Mouse (Mus musculus) liver, embryonic 13.5 days (tissue): ENCODE measurements around the gene Faf2. TPM values are rescaled to one million over a fixed set of nuclear protein-coding genes. Genes with fewer than 3 reads are reported as not detected.

Experiments
- ATAC-seq: fragments of 200-750 bp; cut with Nextera tagmentation; 2 replicates; pipeline ENCODE4 v1.8.0; 2017; ENCODE audit warnings: low read depth, mild to moderate bottlenecking, moderate number of reproducible peaks, moderate library complexity
- DNase-seq: peaks from one replicate; pipeline ENCODE4 v3.0.0; 2022
- H3K27ac ChIP-seq: fragments of 300-500 bp; sonication (generic); 2 replicates; pipeline ENCODE4 v1.5.1; 2015; ENCODE audit warnings: moderate library complexity, mild to moderate bottlenecking, inconsistent platforms
- H3K27me3 ChIP-seq: fragments of 300-500 bp; sonication (generic); 2 replicates; pipeline ENCODE4 v1.6.1; 2015; ENCODE audit warnings: mild to moderate bottlenecking, inconsistent platforms
- H3K36me3 ChIP-seq: fragments of 300-500 bp; sonication (generic); 2 replicates; pipeline ENCODE4 v1.6.1; 2015; ENCODE audit warnings: mild to moderate bottlenecking, inconsistent platforms
- H3K4me1 ChIP-seq: fragments of 300-500 bp; sonication (generic); replicated peaks from 2 replicates; pipeline ENCODE4 v1.6.1; 2015; ENCODE audit warnings: inconsistent platforms
- H3K4me2 ChIP-seq: fragments of 300-500 bp; sonication (generic); 2 replicates; pipeline ENCODE4 v1.6.1; 2015; ENCODE audit warnings: inconsistent platforms, mild to moderate bottlenecking, moderate library complexity
- H3K4me3 ChIP-seq: fragments of 300-500 bp; sonication (generic); replicated peaks from 2 replicates; pipeline ENCODE4 v1.5.1; 2015; ENCODE audit warnings: mild to moderate bottlenecking, inconsistent platforms
- H3K9ac ChIP-seq: fragments of 300-500 bp; sonication (generic); 2 replicates; pipeline ENCODE4 v1.6.1; 2015; ENCODE audit warnings: mild to moderate bottlenecking, inconsistent platforms
- H3K9me3 ChIP-seq: fragments of 300-500 bp; sonication (generic); replicated peaks from 2 replicates; pipeline ENCODE4 v1.6.1; 2016; ENCODE audit warnings: inconsistent platforms
- WGBS: fragments of 180-500 bp; shearing (Covaris S2); methylation state at CpG from one replicate; pipeline ENCODE4 v1.1.7; 2015; ENCODE audit not compliant: insufficient replicate concordance; 5-methylcytosine and 5-hydroxymethylcytosine counted together
- polyA plus RNA-seq: library from polyadenylated mRNA; unstranded; fragments of >200 nt; fragmentation: Nextera tagmentation; extraction: Ambion mirVana; gene quantifications from 2 replicates; pipeline ENCODE4 v1.2.1, GENCODE M21; 2015

Gene Faf2
- polyA plus RNA-seq, 1 experiment from 2014 or later, result 30.5 TPM

DNA sequence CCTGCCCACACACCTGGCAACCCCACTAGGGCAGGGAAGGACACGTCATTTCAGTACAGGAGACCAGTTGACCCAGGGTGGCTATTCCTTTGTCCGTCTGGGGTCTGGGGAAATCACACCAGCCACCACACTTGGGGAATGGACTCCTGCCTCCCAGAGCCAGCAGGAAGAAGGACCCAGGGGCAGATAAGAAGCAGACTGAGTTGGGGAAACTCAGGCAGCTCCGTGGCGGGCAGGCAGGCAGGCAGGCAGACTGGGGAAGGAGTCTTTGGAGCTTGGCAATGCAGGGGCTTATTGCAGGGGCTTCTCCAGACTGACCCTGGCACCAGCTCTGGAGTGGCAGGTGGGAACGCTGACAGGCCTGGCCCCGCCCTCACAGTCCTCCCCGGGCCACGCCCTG lies 59.7 kb downstream of the Faf2 start:
- Histone ChIP-seq H3K4me3 (peak overlapping the region; percentile 58), H3K27me3 (no peaks in the 10 kb centered on the region), H3K9ac (peak overlapping the region; percentile 76), H3K9me3 (no peaks in the 10 kb centered on the region), H3K4me1 (peaks cover 72% of the 10 kb centered on the region), H3K36me3 (peaks cover 63% of the 10 kb centered on the region), H3K4me2 (peak overlapping the region; percentile 74), H3K27ac (peak overlapping the region; percentile 97)
- WGBS, result 33% methylated on average over 8 of the region's 8 CpGs
- ATAC-seq, result no peak
- DNase-seq, result peak; percentile 43

DNA sequence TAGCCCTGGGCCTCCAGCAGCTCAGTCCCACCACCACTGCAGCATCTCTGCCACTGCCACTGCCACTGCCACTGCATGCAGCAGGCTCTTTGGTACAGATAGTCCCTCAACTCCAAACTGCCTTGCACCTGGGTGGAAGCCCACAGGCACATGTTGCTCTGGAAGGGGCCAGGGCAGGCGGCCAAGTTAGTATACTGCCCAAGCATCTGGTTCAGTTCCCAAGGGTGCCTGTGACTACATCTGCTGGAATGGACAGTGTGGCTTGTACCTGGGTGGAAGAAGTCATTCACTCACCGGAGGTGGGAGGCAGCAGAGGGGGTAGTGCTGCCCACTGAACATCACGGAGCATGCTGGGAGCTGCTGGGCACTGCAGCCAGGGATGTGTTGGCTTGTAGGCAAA lies 61.7 kb downstream of the Faf2 start:
- DNase-seq (no peak), ATAC-seq (no peak)
- Histone ChIP-seq H3K4me3 (no peak overlapping the region), H3K27me3 (no peaks in the 10 kb centered on the region), H3K9ac (no peak overlapping the region), H3K36me3 (peaks cover 63% of the 10 kb centered on the region), H3K27ac (peak overlapping the region; percentile 75; the same call in 1 of the 2 replicates), H3K9me3 (no peaks in the 10 kb centered on the region), H3K4me1 (peaks cover 83% of the 10 kb centered on the region), H3K4me2 (no peak overlapping the region)
- WGBS, result 92% methylated on average over 3 of the region's 3 CpGs

DNA sequence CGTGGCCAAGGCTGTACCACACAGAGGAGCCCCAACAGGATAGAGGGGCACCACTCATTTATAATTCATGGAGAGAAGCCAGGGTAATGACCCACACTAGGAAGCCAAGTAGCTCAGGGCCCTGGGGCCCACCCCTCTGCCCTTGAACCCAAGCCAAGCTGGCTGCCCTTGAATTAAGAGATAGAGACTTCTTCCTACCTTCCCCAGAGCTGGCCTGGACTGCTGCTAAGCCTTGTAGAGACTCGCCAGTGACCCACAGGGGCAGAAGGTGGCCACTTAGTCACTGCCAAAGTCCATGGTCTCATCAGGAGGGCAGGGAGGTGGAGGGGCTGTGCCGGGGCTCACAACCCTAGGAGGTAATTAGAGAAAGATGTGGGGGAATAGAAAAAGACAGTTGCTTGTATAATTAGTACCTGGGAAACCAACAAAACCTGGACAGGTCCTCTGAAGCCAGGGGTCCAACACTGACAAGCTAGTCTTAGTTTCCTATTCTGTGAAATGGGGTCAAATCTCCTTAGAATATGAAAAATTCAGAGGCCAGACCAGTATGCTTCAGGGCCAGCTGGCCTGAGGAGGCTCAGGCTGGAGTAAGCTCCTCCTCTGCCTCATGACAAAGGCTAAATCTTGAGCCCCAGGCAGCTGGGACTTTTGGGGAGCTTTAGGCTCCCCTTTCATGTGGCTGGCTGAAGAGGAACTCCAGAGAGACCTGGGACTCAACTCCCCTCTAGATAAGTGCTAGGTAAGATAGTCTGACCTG lies 62.7 kb downstream of the Faf2 start:
- H3K4me1 ChIP-seq, result peaks cover 85% of the 10 kb centered on the region
- no peak overlapping the region for H3K4me3 ChIP-seq
- peak overlapping the region; percentile 75 for H3K27ac ChIP-seq
- 75% methylated on average over 3 of the region's 3 CpGs for WGBS
- H3K4me2 ChIP-seq, result 0 out of 2 replicates have a peak overlapping the region, but pooled peaks have one; percentile 83
- no peak for ATAC-seq
- no peak for DNase-seq
- peak overlapping the region; percentile 95 for H3K9ac ChIP-seq
- H3K27me3 ChIP-seq, result no peaks in the 10 kb centered on the region
- peaks cover 53% of the 10 kb centered on the region for H3K36me3 ChIP-seq
- no peaks in the 10 kb centered on the region for H3K9me3 ChIP-seq

DNA sequence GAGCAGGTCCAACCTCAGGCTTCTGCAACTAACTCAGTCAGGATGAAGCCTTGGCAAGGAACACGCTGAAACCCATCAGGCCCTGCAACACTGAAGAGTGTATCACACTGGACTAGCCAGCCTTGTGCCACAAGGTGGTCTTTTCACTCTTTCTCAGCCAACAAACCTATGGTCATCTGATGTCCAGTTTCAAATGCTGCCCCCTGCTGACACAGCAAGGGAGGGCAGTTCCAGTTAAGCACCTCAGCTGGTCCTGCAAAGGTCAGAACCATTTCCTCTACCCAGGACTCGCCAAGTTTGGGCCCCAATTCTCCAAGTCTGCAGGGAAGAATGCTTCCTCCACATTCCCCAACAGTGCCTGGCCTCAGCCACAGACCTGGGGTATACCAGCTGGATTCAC lies 63.6 kb downstream of the Faf2 start:
- Histone ChIP-seq H3K27me3 (no peaks in the 10 kb centered on the region), H3K4me1 (peaks cover 86% of the 10 kb centered on the region), H3K4me3 (peak overlapping the region; percentile 93; the same call in 1 of the 2 replicates), H3K9ac (peak overlapping the region; percentile 95), H3K4me2 (peak overlapping the region; percentile 83), H3K36me3 (peaks cover 47% of the 10 kb centered on the region), H3K9me3 (no peaks in the 10 kb centered on the region), H3K27ac (peak overlapping the region; percentile 75)
- 51% methylated on average over 2 of the region's 2 CpGs for WGBS
- ATAC-seq (no peak), DNase-seq (no peak)

DNA sequence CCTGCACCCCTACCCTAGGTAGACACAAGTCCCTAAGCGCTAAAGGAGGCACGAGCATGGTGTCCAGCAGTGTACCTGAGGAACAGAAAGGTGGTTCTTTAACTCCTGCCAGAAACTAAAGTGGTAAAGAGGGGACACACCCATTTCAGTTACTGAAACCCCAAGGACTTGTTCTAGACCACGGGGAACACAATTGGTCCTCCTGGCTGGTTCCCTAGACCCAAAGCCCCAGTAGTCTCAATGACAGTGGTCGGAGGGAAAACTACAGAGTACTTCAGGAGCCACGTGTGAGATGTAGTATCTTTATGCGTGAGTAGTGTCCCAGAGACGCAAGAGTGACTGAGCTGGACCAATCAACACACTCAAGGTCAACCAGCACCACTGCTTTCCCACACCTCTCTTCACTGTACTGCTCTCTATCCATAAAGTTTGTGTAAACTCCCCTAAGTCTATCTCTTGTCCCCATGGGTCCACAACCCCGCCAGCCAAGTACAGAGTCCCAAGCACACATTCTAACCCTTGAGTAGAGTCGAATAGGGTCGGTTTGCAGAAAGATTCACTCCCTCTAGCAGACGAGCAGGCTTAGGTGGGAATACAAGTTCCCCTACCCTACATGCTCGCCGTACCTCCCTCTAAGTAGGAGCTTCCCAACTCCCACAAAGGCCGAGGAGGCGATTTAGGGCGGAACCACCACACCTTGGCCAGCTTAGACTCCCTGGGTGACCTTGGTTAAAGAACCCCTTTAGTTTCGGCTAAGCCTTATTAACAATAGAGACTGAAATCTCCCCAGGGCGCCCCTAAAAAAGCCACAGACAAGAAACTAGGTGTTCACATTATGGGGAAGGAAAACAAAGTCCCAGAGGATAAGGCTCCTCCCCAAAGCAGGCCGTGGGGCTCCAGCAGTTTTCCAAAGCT lies 64.8 kb downstream of the Faf2 start:
- Histone ChIP-seq H3K4me3 (peak overlapping the region; percentile 93), H3K27ac (peak overlapping the region; percentile 96), H3K9me3 (no peaks in the 10 kb centered on the region), H3K27me3 (no peaks in the 10 kb centered on the region), H3K9ac (peak overlapping the region; percentile 95), H3K4me1 (peaks cover 86% of the 10 kb centered on the region), H3K4me2 (peak overlapping the region; percentile 83), H3K36me3 (peaks cover 39% of the 10 kb centered on the region)
- ATAC-seq, result no peak
- 7% methylated on average over 19 of the region's 19 CpGs for WGBS
- no peak for DNase-seq

DNA sequence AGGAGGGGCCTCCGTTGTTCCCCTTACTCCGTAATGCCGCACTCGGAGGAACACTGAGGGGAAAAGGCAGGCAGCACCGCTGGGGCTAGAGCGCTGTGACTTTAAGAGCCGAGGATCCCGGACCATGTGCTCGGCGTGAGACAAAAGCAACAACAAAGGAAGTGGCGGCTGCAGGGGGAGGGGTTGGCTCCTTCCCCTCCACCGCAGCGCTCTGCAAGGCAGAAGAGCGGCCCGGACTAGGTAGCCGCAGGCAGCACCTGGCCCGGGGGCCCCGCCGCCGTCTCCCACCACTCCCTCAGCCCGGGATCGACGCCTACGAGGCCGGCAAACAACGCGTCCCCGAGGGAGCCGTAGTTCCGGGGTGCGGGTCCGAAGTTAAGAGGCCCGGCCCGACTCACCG lies 65.5 kb downstream of the Faf2 start:
- Histone ChIP-seq H3K27me3 (no peaks in the 10 kb centered on the region), H3K36me3 (peaks cover 32% of the 10 kb centered on the region), H3K9ac (peak overlapping the region; percentile 95), H3K4me2 (peak overlapping the region; percentile 83), H3K4me3 (peak overlapping the region; percentile 93), H3K27ac (peak overlapping the region; percentile 96), H3K9me3 (no peaks in the 10 kb centered on the region), H3K4me1 (peaks cover 86% of the 10 kb centered on the region)
- WGBS, result 0% methylated on average over 35 of the region's 35 CpGs
- ATAC-seq (peak; percentile 34), DNase-seq (peak; percentile 55)

DNA sequence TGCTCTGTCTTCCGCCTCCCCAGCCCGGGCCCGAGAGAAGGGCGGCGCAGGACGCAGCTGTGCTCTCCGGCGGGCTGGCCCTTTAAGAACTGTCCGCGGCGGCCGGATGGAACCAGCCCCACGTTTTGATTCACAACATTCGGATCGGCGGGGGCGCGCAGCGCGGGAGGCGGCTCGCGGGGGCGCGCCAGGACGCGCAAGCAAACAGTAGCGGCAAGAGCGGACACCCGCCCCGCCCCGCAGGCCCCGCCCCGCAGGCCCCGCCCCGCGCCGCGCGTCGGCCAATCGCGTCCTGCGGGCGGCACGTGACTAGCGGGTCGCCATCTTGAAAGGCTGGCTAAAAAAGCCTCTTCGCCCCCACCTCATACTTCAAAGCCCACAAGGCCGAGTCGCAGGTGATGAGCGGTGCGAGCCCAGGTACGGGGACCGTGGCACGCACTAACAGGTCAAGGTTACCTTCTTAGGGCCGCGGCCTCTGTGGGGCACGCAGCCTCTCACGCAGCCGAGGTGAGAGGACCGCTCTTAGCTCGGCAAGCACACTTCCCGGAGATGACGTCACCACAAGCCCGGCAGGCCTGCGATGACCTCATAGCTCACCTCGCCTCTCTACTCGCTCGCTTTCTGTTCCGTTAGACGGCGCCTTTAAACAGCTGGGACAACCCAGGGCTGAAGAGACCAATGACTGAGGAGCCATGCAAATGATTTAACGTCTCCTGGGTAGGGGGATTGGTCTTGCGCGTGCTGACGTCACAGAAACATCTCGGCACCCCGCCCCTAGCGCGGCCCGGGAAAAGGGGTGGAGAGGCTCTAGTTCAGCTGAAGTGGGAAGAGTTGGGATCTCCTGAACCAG lies 66.2 kb downstream of the Faf2 start:
- WGBS, result under 1% methylated on average over 79 of the region's 82 CpGs
- Histone ChIP-seq H3K27me3 (no peaks in the 10 kb centered on the region), H3K9me3 (no peaks in the 10 kb centered on the region), H3K4me1 (peaks cover 87% of the 10 kb centered on the region), H3K9ac (peak overlapping the region; percentile 95), H3K27ac (peak overlapping the region; percentile 96), H3K4me2 (peak overlapping the region; percentile 83), H3K4me3 (peak overlapping the region; percentile 93), H3K36me3 (peaks cover 24% of the 10 kb centered on the region)
- ATAC-seq (peak; percentile 80), DNase-seq (peak; percentile 95)

DNA sequence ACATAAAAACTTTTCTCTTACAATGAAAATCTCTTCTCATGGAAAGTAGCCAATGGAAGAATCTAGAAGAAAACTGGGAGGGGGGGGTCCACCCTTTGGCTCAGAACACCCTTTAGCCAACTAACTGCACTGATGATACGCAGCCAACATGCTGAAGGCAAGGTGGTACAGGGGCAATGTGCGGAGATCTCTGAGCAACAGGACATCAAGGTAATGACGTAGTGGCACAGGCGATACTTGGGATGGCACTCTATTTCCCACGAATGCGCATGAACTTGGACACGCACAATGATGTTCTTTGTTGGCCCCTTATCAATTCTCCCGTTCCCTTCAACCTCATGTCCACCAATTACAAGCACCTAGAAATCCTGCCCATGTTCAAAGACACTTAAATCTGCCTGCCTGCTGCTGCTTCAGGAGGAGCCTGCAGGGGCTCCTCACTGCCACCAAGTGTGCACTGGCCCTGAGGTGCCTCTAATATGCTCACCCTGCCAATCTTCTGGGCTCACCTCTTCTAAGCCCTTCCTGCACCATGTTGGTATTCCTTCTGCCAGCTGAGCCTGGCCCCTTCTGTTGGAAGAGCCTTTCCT lies 68.7 kb downstream of the Faf2 start:
- WGBS, result 86% methylated on average over 8 of the region's 8 CpGs

DNA sequence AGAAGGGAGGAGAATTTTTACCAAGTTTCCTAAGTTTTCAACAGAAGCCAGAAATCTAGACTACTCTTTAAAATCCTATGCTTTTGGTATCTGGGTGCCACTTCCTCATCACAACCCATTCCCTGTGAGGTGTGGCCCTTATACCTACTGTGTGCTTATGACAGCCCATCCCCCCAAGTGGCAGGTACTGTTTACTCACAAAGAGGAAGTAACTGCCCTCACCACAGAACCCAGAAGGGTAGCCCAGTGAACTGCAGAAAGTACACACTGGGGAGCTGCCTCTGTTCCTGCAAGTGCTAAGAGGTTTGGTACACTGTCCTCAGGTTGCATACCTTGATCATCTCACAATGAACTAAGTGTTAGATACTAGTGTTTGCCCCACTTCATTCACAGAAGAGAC lies 70.2 kb downstream of the Faf2 start:
- H3K4me3 ChIP-seq, result peak overlapping the region; percentile 93
- H3K27me3 ChIP-seq, result no peaks in the 10 kb centered on the region
- DNase-seq (no peak), ATAC-seq (no peak)
- H3K9ac ChIP-seq, result peak overlapping the region; percentile 97
- no peaks in the 10 kb centered on the region for H3K9me3 ChIP-seq
- H3K4me2 ChIP-seq, result peak overlapping the region; percentile 96
- peaks cover 65% of the 10 kb centered on the region for H3K4me1 ChIP-seq
- peaks cover 4% of the 10 kb centered on the region for H3K36me3 ChIP-seq
- peak overlapping the region; percentile 95 for H3K27ac ChIP-seq

More for the DNA sequence above, 68.7 kb downstream of the Faf2 start:
- Histone ChIP-seq H3K4me2 (no peak overlapping the region), H3K27ac (peak overlapping the region; percentile 11), H3K27me3 (no peaks in the 10 kb centered on the region), H3K9ac (peak overlapping the region; percentile 11), H3K9me3 (no peaks in the 10 kb centered on the region), H3K4me1 (peaks cover 74% of the 10 kb centered on the region), H3K4me3 (no peak overlapping the region), H3K36me3 (peaks cover 4% of the 10 kb centered on the region)
- no peak for ATAC-seq
- no peak for DNase-seq

DNA sequence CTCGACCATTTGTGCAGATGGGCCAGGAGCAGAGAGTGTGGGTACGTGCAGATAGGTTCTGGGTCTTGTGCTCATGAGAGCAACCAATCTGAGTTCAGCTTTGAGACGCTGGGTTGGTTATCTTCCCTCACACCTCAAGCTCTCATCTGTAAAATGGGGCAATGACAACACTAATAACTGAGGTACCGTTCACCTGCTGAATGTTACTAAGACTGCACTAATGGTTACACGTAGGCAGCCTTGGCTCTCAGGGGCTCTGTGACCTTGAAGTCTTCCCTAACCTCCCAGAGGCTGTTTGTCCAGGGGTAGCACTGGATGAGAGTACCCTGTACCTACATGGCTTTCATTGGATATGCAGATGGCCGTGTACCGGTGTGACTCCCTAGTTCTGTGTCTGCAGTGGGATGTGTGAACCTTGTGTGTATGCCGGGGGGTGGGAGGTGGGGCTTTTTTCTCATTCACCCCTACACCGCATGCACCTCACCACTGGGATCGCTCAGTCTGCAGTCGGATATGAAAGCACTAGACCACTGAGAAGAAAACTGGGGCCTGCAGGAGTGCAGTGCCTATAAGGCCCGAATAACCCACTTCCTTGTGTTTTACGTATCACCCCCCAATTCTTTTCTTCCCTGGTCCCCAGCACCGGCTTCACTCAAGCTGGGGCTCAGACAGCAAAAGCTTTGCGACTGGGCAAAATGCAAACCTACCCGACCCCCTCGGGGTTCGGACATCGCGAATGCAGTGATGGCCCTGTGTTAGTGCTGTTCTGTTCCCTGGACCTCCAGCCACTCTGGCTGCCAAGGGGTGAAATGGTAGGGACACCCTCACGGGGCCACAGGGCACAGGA lies 71.3 kb downstream of the Faf2 start:
- peak overlapping the region; percentile 95 for H3K27ac ChIP-seq
- H3K4me2 ChIP-seq, result peak overlapping the region; percentile 96
- peaks cover 62% of the 10 kb centered on the region for H3K4me1 ChIP-seq
- H3K9me3 ChIP-seq, result no peaks in the 10 kb centered on the region
- no peaks in the 10 kb centered on the region for H3K27me3 ChIP-seq
- H3K9ac ChIP-seq, result peak overlapping the region; percentile 97
- H3K4me3 ChIP-seq, result peak overlapping the region; percentile 93
- DNase-seq (no peak), ATAC-seq (no peak)
- H3K36me3 ChIP-seq, result peaks cover 4% of the 10 kb centered on the region
- 4% methylated on average over 21 of the region's 21 CpGs for WGBS
